Mouse (Mus musculus) macrophage (primary cell): ENCODE data around the gene Fam205a1. TPM values are rescaled to one million over a fixed set of nuclear protein-coding genes. Genes with fewer than 3 reads are reported as not detected.
A peak's percentile ranks its signal among the peaks of the same experiment; 100 is the strongest.
"Not testable (repeated sequence)": the region's sequence is repeated elsewhere in the genome, so short reads cannot be mapped to it uniquely, and the experiment has no call there.

Experiments
- H3K27ac ChIP-seq: fragments of 350-480 bp; formaldehyde crosslinking; 2 replicates; pipeline ENCODE4 v1.9.0; 2021
- H3K36me3 ChIP-seq: fragments of 350-480 bp; formaldehyde crosslinking; 2 replicates; pipeline ENCODE4 v1.9.0; 2021; ENCODE audit errors: inconsistent target
- H3K4me3 ChIP-seq: fragments of 350-480 bp; formaldehyde crosslinking; 2 replicates; pipeline ENCODE4 v1.9.0; 2021; ENCODE audit errors: inconsistent target
- H3K79me2 ChIP-seq: fragments of 350-480 bp; formaldehyde crosslinking; 2 replicates; pipeline ENCODE4 v1.9.0; 2021; ENCODE audit errors: inconsistent target
- WGBS: methylation state at CpG from one replicate; pipeline ENCODE4 v1.1.7; 2026; ENCODE audit warnings: inconsistent platforms; ENCODE audit not compliant: missing documents; 5-methylcytosine and 5-hydroxymethylcytosine counted together
- polyA plus RNA-seq: library from polyadenylated mRNA; stranded (reverse); fragments of 250-400 nt; gene quantifications from 3 replicates; pipeline ENCODE4 v1.2.4, GENCODE M21; 2018; ENCODE audit warnings: inconsistent platforms
- total RNA-seq, 78 experiments: library from RNA; depleted of rRNA; stranded (reverse); fragments of 250-400 nt; gene quantifications; 1 replicate in 9 of 78; 2 replicates in 24 of 78; 3 replicates in 43 of 78; 4 replicates in 2 of 78; pipeline ENCODE4 v1.2.4; 2018; ENCODE audit warnings: inconsistent platforms in 56 of 78

Gene Fam205a1
- not detected for total RNA-seq (2018; cell fraction: chromatin; rRNA removed)
- not detected for total RNA-seq (2018; cell fraction: cytosol; rRNA removed)
- total RNA-seq (2018; cell fraction: nucleus; rRNA removed), result not detected
- polyA plus RNA-seq, result not detected in 3 replicates

DNA sequence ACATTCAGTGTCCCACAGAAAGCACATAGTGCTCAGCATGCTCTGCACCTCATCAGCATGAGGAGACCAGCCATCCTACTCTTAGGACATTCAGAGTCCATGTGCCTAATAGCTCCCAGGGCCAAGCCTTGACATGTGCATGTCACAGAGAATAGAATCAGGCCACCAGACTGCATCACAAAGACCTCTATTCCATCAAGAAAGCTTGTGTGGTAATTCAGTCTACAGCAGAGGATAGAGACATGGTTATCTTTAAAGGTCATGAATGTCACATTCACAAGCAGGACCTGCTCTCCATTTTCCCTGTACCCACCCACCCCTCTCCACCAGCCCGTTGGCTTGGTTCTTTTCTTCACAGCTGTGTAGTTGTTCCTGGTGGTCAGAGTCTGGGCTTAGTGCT, at the start of gene Fam205a1:
Fam205a1 (minus strand) TSS at position 101 of the 400 bp plus-strand sequence.
- WGBS, result no CpG with 5 or more reads among the region's 1 CpGs
- not testable (repeated sequence) for H3K4me3 ChIP-seq

GRCm38 (mm10) chr4:42902730-42903129, 49.0 kb upstream of the Fam205a1 start:
- H3K79me2 ChIP-seq, result no peaks in the 10 kb centered on the region
- no peak overlapping the region for H3K4me3 ChIP-seq
- H3K27ac ChIP-seq, result no peak overlapping the region
- 96% methylated on average over 5 of the region's 5 CpGs for WGBS
- no peaks in the 10 kb centered on the region for H3K36me3 ChIP-seq

More for the DNA sequence above, at the start of gene Fam205a1:
- not testable (repeated sequence) for H3K27ac ChIP-seq, H3K36me3 ChIP-seq, H3K79me2 ChIP-seq

DNA sequence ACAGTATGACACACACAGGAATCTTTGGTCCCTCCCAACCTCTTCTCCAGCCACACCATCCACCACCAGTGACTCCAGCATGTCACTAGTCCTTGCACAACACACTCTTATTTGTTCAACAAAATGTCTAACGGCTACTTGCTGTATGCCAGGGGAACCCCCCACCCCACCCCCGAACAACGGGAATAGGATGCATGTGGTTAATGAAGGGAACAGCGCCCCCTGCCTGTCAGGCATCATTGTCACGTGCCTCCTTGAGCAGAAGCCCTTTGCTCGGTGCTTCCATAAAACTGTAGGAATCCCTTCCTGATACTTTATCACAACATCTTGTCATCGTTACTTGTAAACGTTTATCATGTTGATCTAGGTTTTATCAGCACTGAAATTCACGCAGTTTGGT, 48.5 kb upstream of the Fam205a1 start:
- WGBS, result 40% methylated on average over 9 of the region's 9 CpGs

GRCm38 (mm10) chr4:42900878-42901277, 47.2 kb upstream of the Fam205a1 start:
- no peaks in the 10 kb centered on the region for H3K79me2 ChIP-seq
- no peak overlapping the region for H3K27ac ChIP-seq
- WGBS, result 51% methylated on average over 5 of the region's 5 CpGs
- H3K36me3 ChIP-seq, result no peaks in the 10 kb centered on the region
- H3K4me3 ChIP-seq, result no peak overlapping the region

More for the DNA sequence above, 48.5 kb upstream of the Fam205a1 start:
- Histone ChIP-seq H3K4me3 (no peak overlapping the region), H3K79me2 (no peaks in the 10 kb centered on the region), H3K36me3 (no peaks in the 10 kb centered on the region), H3K27ac (no peak overlapping the region)

DNA sequence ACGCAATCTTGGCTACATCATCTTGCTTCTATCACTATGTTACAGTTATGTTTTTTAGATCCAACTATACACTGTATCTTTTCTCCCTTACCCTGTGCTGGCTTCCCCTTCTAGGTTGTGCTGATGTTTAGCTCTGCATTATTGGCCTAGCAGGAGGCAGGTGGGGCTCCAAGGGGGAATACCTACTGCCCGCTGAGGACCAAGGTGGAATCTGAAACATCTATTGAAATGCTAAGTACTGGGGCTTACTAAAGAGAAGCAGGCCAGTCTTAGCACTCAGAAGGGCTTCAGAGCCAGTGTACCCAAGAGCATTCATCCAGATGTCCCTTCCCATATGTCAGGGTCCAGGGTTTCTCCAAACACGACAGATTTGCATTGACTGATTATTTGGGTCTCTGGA, 45.2 kb upstream of the Fam205a1 start:
- no peak overlapping the region for H3K4me3 ChIP-seq
- H3K27ac ChIP-seq, result no peak overlapping the region
- WGBS, result 91% methylated on average over 3 of the region's 3 CpGs
- H3K79me2 ChIP-seq, result no peaks in the 10 kb centered on the region
- no peaks in the 10 kb centered on the region for H3K36me3 ChIP-seq

- Histone ChIP-seq H3K4me3 (no peak overlapping the region), H3K27ac (no peak overlapping the region), H3K36me3 (no peaks in the 10 kb centered on the region), H3K79me2 (no peaks in the 10 kb centered on the region)
- WGBS, result 95% methylated on average over 7 of the region's 7 CpGs
Measured at GRCm38 (mm10) chr4:42895118-42895517, 41.4 kb upstream of the Fam205a1 start.

DNA sequence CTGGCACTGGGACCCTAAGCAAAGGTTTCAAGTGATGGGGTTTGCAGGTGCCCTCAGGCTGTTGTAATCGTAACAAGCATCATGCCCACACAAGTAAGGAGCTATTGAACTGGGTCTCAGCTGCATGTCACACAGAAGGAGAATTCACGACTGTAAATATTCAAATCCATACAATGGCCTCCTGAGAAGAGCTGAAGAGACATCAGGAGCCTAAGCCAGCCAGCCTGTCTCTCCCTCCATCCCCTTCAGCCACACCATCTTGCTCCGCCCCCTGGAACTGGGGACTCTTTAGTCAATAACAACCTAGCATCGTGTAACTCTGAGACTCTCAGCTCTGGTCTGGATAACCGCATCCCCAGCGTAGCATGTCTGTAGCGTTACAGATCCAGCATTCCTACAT, 37.5 kb upstream of the Fam205a1 start:
- 92% methylated on average over 7 of the region's 7 CpGs for WGBS
- H3K79me2 ChIP-seq, result no peaks in the 10 kb centered on the region
- no peak overlapping the region for H3K4me3 ChIP-seq
- H3K27ac ChIP-seq, result no peak overlapping the region
- no peaks in the 10 kb centered on the region for H3K36me3 ChIP-seq

GRCm38 (mm10) chr4:42888806-42889205, 35.1 kb upstream of the Fam205a1 start:
- H3K27ac ChIP-seq, result no peak overlapping the region
- 92% methylated on average over 6 of the region's 6 CpGs for WGBS
- H3K79me2 ChIP-seq, result no peaks in the 10 kb centered on the region
- no peak overlapping the region for H3K4me3 ChIP-seq
- H3K36me3 ChIP-seq, result no peaks in the 10 kb centered on the region

DNA sequence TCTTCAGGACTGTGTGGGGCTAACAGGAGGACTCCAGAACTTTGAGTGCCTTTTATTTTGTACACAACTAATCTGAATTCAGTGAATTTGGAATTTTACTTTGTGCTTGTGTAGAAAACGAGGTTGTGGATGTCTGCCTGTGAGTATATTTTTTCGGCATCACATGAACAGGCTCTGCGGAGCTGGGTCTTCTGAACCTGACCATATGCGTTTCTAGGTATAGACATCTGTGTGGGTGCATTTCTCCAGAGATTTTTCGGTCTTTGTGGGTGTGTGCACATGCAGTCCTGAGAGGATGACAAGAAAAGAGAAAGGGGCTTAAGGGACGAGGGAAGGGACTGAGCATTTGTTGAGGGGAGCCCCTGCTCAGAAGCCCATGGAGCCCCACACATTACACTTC, 33.2 kb upstream of the Fam205a1 start:
- Histone ChIP-seq H3K27ac (no peak overlapping the region), H3K79me2 (no peaks in the 10 kb centered on the region), H3K36me3 (no peaks in the 10 kb centered on the region), H3K4me3 (no peak overlapping the region)
- 92% methylated on average over 6 of the region's 6 CpGs for WGBS

DNA sequence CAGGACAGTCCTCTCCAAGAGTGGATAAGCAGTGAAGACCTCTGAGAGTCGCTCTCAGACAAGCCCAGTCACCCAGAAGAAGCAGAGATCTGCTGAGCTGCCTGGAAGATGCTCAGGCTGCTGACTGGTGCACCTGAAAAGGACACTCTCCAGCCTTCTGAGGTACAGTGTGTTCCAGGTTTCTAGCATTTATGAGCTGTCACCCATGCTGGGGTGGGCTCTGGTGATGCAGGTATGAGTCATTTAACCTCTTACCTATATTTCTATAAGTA, 26.9 kb upstream of the Fam205a1 start:
- Histone ChIP-seq H3K79me2 (no peaks in the 10 kb centered on the region), H3K27ac (peak overlapping the region; percentile 70), H3K4me3 (no peak overlapping the region), H3K36me3 (no peaks in the 10 kb centered on the region)
- 11% methylated on average over 1 of the region's 1 CpGs for WGBS

GRCm38 (mm10) chr4:42879829-42880676, 26.4 kb upstream of the Fam205a1 start:
- peak overlapping the region; percentile 70 for H3K27ac ChIP-seq
- WGBS, result 37% methylated on average over 16 of the region's 16 CpGs
- no peak overlapping the region for H3K4me3 ChIP-seq
- no peaks in the 10 kb centered on the region for H3K36me3 ChIP-seq
- no peaks in the 10 kb centered on the region for H3K79me2 ChIP-seq

DNA sequence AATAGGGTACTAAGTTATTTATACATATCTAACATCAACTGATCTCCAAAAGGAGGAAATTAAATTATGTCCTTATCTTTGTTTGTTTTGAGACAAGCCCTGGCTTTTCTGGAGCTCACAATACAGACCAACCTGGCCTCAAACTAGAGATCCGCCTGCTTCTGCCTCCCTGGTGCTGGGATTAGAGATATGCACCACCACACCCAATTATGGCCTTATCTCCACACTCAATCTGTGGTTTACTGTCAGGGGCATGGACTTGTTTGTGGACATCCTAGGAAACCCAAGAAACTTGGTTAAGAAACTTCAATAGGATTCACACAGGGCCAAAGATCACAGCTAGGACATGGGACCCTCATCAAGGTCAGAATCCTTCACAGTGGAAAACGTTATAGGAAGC, 24.0 kb upstream of the Fam205a1 start:
- no peak overlapping the region for H3K27ac ChIP-seq
- no peaks in the 10 kb centered on the region for H3K36me3 ChIP-seq
- no peaks in the 10 kb centered on the region for H3K79me2 ChIP-seq
- WGBS, result 94% methylated on average over 2 of the region's 2 CpGs
- no peak overlapping the region for H3K4me3 ChIP-seq

- 40% methylated on average over 4 of the region's 5 CpGs for WGBS
- Histone ChIP-seq H3K4me3 (no peak overlapping the region), H3K36me3 (no peaks in the 10 kb centered on the region), H3K27ac (no peak overlapping the region), H3K79me2 (no peaks in the 10 kb centered on the region)
Measured at GRCm38 (mm10) chr4:42876586-42877291, 23.1 kb upstream of the Fam205a1 start.

DNA sequence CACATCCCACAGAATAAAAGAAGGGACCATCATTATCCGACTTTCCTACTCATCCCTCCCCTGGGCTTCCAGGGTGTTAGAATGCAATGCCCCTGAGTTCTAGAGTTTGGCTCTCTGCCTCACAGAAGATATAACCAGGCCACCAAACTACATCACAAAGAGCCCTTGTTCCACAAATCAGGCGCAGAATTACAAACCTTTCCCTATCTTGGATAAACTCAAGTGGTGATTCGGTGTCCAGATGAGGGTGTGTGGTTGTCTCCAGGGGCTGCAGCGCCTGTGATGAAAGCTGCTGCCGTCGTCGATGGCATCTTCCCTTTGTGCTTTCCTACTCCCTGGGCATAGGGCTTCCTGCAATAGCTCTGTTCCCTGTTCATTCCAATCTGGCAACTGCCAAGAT, 20.4 kb upstream of the Fam205a1 start, which contains the start of gene Fam205c:
Fam205c (minus strand) TSS at position 101 of the 400 bp plus-strand sequence.
- Histone ChIP-seq H3K4me3 (no peak within 1 kb of the TSS), H3K27ac (no peak within 1 kb of the TSS), H3K36me3 (no peaks in the 10 kb centered on the region), H3K79me2 (no peaks in the 10 kb centered on the region)
- WGBS, result 91% methylated on average over 7 of the region's 7 CpGs

- 87% methylated on average over 16 of the region's 16 CpGs for WGBS
- Histone ChIP-seq H3K79me2 (no peaks in the 10 kb centered on the region), H3K36me3 (no peaks in the 10 kb centered on the region), H3K4me3 (no peak overlapping the region), H3K27ac (no peak overlapping the region)
Measured at GRCm38 (mm10) chr4:42872746-42873435, 19.2 kb upstream of the Fam205a1 start.
